Mouse (Mus musculus) midbrain, embryonic 12.5 days (tissue): ENCODE results near the gene Dclk1. TPM values are rescaled to one million over a fixed set of nuclear protein-coding genes. Genes with fewer than 3 reads are reported as not detected.

ENCODE experiments used
- ATAC-seq: fragments of 200-750 bp; cut with Nextera tagmentation; 2 replicates; pipeline ENCODE4 v1.8.0; 2017; ENCODE audit warnings: low read depth, moderate TSS enrichment, moderate library complexity; ENCODE audit not compliant: low FRiP score
- H3K27ac ChIP-seq: fragments of 300-500 bp; sonication (generic); replicated peaks from 2 replicates; pipeline ENCODE4 v1.5.1; 2016; ENCODE audit warnings: mild to moderate bottlenecking
- H3K27me3 ChIP-seq: fragments of 300-500 bp; sonication (generic); 2 replicates; pipeline ENCODE4 v1.6.1; 2016; ENCODE audit warnings: mild to moderate bottlenecking
- H3K36me3 ChIP-seq: fragments of 300-500 bp; sonication (generic); 2 replicates; pipeline ENCODE4 v1.6.1; 2016
- H3K4me1 ChIP-seq: fragments of 300-500 bp; sonication (generic); 2 replicates; pipeline ENCODE4 v1.6.1; 2016
- H3K4me2 ChIP-seq: fragments of 300-500 bp; sonication (generic); replicated peaks from 2 replicates; pipeline ENCODE4 v1.6.1; 2016; ENCODE audit warnings: mild to moderate bottlenecking, moderate library complexity
- H3K4me3 ChIP-seq: fragments of 300-500 bp; sonication (generic); 2 replicates; pipeline ENCODE4 v1.5.1; 2016; ENCODE audit warnings: mild to moderate bottlenecking
- H3K9ac ChIP-seq: fragments of 300-500 bp; sonication (generic); replicated peaks from 2 replicates; pipeline ENCODE4 v1.6.1; 2016; ENCODE audit warnings: mild to moderate bottlenecking, moderate library complexity
- H3K9me3 ChIP-seq: fragments of 300-500 bp; sonication (generic); 2 replicates; pipeline ENCODE4 v1.6.1; 2016; ENCODE audit warnings: mild to moderate bottlenecking
- WGBS: fragments of 180-500 bp; shearing (Covaris S2); methylation state at CpG from one replicate; pipeline ENCODE4 v1.1.7; 2016; 5-methylcytosine and 5-hydroxymethylcytosine counted together
- polyA plus RNA-seq: library from polyadenylated mRNA; unstranded; fragments of >200 nt; fragmentation: Nextera tagmentation; extraction: Ambion mirVana; gene quantifications from 2 replicates; pipeline ENCODE4 v1.2.1, GENCODE M21; 2016

Gene Dclk1
- polyA plus RNA-seq, 1 experiment from 2014 or later, result 165 TPM

DNA sequence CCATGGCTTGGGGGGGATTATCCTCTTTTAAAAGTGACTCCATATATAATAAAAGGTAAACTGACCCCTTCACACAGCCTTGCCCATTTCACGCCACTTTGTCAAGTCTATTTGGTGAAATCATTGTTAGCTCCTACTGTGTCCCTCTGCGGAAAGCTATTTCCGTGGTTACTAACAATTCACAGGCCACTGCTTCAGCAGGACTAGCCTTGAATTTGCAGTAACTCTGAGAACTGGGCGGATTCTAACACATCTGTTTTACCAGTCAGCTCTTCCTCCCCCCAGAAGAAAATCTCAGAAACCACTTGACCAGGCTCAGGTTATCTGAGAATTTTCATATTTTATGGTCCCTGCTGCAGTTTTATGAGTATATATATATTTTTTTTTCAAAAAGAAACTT, 253.7 kb downstream of the Dclk1 start:
- no peak overlapping the region for H3K9ac ChIP-seq
- 17% methylated on average over 4 of the region's 4 CpGs for WGBS
- 0 out of 2 replicates have a peak, but pooled peaks cover 4% of the 10 kb centered on the region for H3K36me3 ChIP-seq

DNA sequence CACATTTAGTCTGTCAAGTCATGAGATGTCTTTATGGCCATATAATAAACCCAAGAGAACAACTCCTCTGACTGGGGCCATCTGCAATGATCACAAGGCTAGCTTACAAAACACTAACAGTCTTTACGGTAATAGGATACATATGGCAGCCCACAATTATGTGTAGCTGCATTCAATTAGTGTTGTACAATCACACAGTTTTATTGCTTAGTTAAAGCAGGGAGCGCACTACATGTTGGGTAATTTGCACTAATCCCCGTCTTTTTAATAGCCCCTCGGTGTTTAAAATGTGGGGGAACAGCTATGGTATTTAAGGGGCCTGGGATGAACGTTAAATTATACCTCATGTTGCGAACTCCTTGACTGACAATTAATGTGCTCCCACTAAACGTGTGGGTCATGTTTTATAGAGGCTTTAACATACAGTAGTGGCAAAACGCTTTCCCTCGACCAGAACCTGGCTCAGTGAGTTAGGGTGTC, 254.3 kb downstream of the Dclk1 start:
- Histone ChIP-seq H3K4me1 (peaks cover 11% of the 10 kb centered on the region), H3K9me3 (no peaks in the 10 kb centered on the region), H3K36me3 (0 out of 2 replicates have a peak, but pooled peaks cover under 1% of the 10 kb centered on the region), H3K9ac (no peak overlapping the region), H3K4me3 (no peak overlapping the region), H3K27me3 (peaks cover 3% of the 10 kb centered on the region; the same call in 1 of the 2 replicates), H3K4me2 (no peak overlapping the region), H3K27ac (no peak overlapping the region)
- no peak for ATAC-seq
- 72% methylated on average over 9 of the region's 9 CpGs for WGBS

More for the DNA sequence above, 253.7 kb downstream of the Dclk1 start:
- Histone ChIP-seq H3K27me3 (peaks cover 3% of the 10 kb centered on the region; the same call in 1 of the 2 replicates), H3K4me1 (peaks cover 11% of the 10 kb centered on the region), H3K27ac (no peak overlapping the region), H3K4me3 (no peak overlapping the region), H3K4me2 (no peak overlapping the region), H3K9me3 (no peaks in the 10 kb centered on the region)
- no peak for ATAC-seq

DNA sequence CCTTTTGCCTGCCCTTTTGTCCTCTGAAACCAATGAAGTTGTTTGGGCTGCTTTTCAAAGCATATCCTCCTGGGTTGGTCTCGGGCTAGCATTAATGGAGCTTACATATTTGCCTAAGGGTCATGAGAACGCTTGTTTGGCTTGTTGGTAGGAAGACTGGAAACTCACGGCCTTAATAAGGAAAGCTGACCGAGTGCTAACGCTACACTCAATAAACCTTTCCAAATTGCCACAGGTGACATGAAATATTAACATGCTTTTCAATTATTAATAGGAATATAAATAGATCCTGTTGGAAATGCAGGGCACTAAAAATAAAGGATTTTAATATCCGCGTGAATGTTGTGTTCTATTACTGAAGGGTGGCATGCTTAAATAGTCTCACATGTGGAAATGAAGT, 257.1 kb downstream of the Dclk1 start:
- 81% methylated on average over 7 of the region's 7 CpGs for whole genome bisulfite sequencing
- Histone ChIP-seq H3K27me3 (peaks cover 3% of the 10 kb centered on the region; the same call in 1 of the 2 replicates), H3K9ac (no peak overlapping the region), H3K4me3 (no peak overlapping the region), H3K27ac (no peak overlapping the region), H3K9me3 (no peaks in the 10 kb centered on the region), H3K4me2 (no peak overlapping the region), H3K4me1 (peaks cover 11% of the 10 kb centered on the region), H3K36me3 (peaks cover 10% of the 10 kb centered on the region; the same call in 1 of the 2 replicates)
- ATAC-seq, result no peak

DNA sequence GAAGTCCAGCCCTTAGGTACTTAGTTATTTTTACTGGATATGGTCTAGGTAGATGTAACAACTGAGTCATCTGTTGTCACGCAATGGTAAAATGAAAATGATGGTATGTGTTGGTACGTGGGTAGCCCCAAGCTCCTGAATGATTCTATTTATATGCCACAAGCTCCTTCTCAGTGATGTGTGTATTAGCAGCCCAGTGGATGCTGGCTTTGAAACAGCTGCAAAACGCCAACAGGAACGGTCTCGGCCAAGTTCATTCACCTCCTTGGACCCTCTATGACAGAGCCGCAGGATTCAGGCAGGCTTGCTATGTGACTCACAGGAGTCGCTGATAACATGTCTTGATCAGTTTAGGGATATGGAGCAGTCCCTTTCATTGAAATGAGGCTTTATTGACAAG, 268.0 kb downstream of the Dclk1 start:
- Histone ChIP-seq H3K9me3 (no peaks in the 10 kb centered on the region), H3K4me2 (no peak overlapping the region), H3K27me3 (no peaks in the 10 kb centered on the region), H3K9ac (no peak overlapping the region), H3K36me3 (peaks cover 27% of the 10 kb centered on the region), H3K4me3 (no peak overlapping the region), H3K4me1 (no peaks in the 10 kb centered on the region), H3K27ac (no peak overlapping the region)
- WGBS, result 92% methylated on average over 7 of the region's 7 CpGs
- ATAC-seq, result no peak

DNA sequence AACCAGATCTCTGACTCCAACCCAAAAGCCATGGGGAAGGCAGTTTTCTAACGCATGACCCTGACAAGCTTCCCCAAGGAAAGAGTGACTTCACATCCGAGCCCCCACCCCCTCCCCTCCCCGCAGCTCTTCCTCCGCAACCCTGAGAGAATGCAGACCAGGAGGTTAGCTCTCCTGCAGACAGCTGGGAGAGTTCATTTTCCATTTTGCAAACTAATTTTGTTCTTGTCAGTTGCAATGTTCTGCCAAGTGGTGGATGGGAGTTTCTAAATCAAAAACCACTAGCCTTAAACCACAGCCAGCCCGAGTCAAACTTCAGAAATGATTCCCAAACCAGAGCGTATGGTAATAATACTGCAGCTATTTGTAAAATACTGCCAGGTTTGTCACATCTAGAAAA, 269.5 kb downstream of the Dclk1 start:
- WGBS, result 78% methylated on average over 6 of the region's 6 CpGs
- Histone ChIP-seq H3K36me3 (peaks cover 21% of the 10 kb centered on the region), H3K27ac (no peak overlapping the region), H3K4me2 (no peak overlapping the region), H3K9ac (no peak overlapping the region), H3K9me3 (no peaks in the 10 kb centered on the region), H3K4me1 (0 out of 2 replicates have a peak, but pooled peaks cover 5% of the 10 kb centered on the region), H3K4me3 (no peak overlapping the region), H3K27me3 (no peaks in the 10 kb centered on the region)
- no peak for ATAC-seq

DNA sequence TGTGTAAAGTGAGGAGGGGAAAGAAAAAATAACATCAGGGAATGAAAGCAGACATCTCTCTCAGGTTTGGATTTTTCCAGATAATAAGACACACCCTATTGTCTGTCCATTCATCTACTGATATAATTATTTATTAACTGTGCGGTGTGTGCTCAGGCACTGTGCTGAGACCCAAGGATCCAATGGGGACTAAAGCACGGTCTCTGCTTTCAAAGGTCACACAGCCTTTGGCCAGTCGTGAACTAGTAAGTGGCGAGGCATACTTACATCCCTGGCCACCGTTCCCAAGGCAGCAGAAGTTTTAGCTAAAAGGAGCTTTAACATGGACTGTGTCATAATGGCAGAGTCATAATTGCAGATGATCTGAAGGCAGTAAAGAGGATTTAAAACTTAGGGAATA, 273.8 kb downstream of the Dclk1 start:
- no peak overlapping the region for H3K27ac ChIP-seq
- no peak overlapping the region for H3K9ac ChIP-seq

DNA sequence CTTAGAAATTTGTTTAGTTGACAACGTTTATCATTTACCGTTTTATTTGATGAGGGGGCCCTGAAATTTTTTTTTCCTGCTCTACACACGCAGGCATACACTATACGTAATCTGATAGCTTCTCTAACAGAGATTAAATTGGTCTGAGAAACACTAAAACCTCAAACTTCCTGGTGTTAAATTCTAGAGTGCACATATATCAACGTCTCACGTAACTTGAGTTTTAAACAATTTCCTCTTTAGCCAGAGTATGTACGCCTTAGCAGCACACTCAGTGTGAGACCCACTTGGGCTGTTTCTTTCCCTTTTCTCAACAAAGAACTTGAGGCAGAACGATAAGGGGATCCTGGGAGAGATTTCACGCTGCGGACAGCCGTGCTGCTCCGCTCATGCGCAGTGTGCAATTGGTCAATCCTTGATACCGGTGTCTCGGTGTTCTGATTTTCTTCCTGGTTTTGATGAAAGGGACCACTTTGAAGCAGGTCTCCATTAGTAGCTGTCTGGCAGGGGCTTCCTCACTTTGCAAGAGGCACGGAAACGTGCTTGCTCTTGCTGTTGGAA, 275.4 kb downstream of the Dclk1 start:
- H3K36me3 ChIP-seq, result peaks cover 10% of the 10 kb centered on the region
- H3K27me3 ChIP-seq, result no peaks in the 10 kb centered on the region
- no peak overlapping the region for H3K4me3 ChIP-seq
- H3K4me2 ChIP-seq, result no peak overlapping the region
- no peaks in the 10 kb centered on the region for H3K9me3 ChIP-seq
- H3K9ac ChIP-seq, result no peak overlapping the region
- H3K4me1 ChIP-seq, result peaks cover 30% of the 10 kb centered on the region
- H3K27ac ChIP-seq, result 0 out of 2 replicates have a peak overlapping the region, but pooled peaks have one; percentile 25
- ATAC-seq, result no peak
- 81% methylated on average over 17 of the region's 17 CpGs for WGBS

More for the DNA sequence above, 273.8 kb downstream of the Dclk1 start:
- H3K36me3 ChIP-seq, result peaks cover 10% of the 10 kb centered on the region
- H3K4me1 ChIP-seq, result peaks cover 19% of the 10 kb centered on the region
- WGBS, result 54% methylated on average over 5 of the region's 5 CpGs
- H3K9me3 ChIP-seq, result no peaks in the 10 kb centered on the region
- H3K4me3 ChIP-seq, result no peak overlapping the region
- no peaks in the 10 kb centered on the region for H3K27me3 ChIP-seq
- ATAC-seq, result no peak
- no peak overlapping the region for H3K4me2 ChIP-seq

DNA sequence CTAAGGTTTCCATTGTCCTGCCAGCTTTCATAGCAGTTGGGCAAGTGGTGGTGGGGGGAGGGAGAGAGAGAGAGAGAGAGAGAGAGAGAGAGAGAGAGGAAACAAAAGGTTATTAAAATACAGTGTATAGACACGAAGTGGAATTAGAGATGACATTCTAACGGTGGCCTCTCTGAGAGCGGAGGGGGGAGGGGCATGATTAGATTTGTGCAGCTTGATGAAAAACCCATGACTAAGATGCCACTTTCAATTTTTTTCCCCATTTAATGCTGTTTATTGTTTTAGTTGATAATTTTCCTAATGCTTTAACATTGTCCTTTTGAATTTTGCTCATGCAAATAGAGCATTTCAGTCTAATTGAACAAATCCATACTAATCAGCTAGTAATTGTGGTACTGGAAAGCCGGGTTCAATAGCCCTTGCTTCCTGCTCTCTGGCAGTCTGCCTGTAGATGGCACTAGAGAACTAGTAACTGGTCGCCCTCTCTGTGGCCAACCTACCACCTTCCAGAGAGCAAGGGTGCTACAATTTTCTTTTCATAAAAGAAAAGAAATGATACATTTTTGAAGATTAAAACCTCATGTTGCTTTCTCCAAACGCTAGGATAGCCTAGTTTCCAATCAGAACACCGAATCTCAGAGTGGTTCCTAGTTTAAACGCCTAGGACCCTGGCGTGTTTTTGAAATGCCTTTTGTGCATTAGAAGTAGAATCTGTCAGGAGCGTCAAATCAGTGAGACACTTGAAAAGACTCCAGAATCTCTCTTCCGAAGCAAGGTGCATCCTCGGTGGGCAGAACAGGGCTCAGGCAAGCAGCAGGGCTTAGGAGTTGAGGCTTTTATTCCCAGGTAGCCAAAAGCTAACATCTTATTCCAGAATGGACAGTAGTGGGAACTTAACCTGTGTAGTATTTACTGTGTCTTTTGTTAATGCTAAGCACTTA, 278.3 kb downstream of the Dclk1 start:
- peaks cover 54% of the 10 kb centered on the region for H3K4me1 ChIP-seq
- H3K4me3 ChIP-seq, result no peak overlapping the region
- peak; percentile 79 for ATAC-seq
- H3K4me2 ChIP-seq, result peak overlapping the region; percentile 22; the same call in 1 of the 2 replicates
- H3K27ac ChIP-seq, result peak overlapping the region; percentile 69
- H3K9ac ChIP-seq, result 0 out of 2 replicates have a peak overlapping the region, but pooled peaks have one; percentile 25
- no peaks in the 10 kb centered on the region for H3K27me3 ChIP-seq
- 17% methylated on average over 12 of the region's 12 CpGs for WGBS
- no peaks in the 10 kb centered on the region for H3K36me3 ChIP-seq
- no peaks in the 10 kb centered on the region for H3K9me3 ChIP-seq

DNA sequence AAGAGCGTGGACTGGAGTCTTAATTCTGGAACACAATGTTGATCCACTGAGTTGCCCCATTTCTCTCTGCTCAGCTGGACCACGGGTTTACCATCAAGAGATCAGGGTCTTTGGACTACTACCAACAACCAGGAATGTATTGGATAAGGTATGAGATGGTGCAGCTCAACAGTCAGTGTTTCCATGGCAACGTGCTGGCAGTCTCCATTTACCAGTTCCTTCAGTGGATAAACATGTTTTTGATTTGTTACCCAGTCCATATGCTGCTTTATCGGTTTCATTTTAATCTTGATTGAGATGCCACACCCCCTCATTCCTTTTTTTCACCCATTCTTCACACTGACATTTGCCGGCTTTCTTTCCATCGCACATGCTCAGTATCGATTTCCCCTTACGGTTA, 279.6 kb downstream of the Dclk1 start:
- H3K27ac ChIP-seq, result peak overlapping the region; percentile 58
- ATAC-seq, result no peak

DNA sequence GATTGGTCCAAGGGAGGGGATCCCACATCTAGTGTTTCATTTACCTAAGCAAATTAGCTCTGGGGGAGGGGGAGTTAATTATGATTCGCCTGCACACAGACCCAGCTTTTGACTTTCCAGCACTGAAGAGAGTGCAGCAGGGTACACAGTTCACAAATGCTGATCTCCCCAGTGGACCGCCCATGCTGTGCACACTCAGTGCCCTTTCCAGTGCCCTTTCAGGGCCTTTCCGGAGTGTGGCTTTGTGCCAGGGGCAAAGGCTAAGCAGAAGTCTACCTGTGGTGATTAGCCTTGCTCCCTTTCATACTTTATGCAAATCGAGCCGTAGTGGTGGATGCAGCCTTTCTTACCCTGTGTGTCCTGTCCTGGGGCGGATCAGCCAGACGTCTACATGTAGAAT, 281.1 kb downstream of the Dclk1 start:
- WGBS, result 13% methylated on average over 7 of the region's 7 CpGs
- Histone ChIP-seq H3K4me3 (no peak overlapping the region), H3K9me3 (no peaks in the 10 kb centered on the region), H3K9ac (peak overlapping the region; percentile 37; the same call in 1 of the 2 replicates), H3K27ac (peak overlapping the region; percentile 87), H3K4me1 (peaks cover 64% of the 10 kb centered on the region), H3K4me2 (peak overlapping the region; percentile 25; the same call in 1 of the 2 replicates), H3K27me3 (no peaks in the 10 kb centered on the region), H3K36me3 (no peaks in the 10 kb centered on the region)
- peak; percentile 54 for ATAC-seq

More for the DNA sequence above, 279.6 kb downstream of the Dclk1 start:
- Histone ChIP-seq H3K4me2 (no peak overlapping the region), H3K9me3 (no peaks in the 10 kb centered on the region), H3K36me3 (no peaks in the 10 kb centered on the region), H3K4me1 (peaks cover 52% of the 10 kb centered on the region), H3K27me3 (no peaks in the 10 kb centered on the region), H3K4me3 (no peak overlapping the region), H3K9ac (no peak overlapping the region)
- 64% methylated on average over 8 of the region's 8 CpGs for whole genome bisulfite sequencing

DNA sequence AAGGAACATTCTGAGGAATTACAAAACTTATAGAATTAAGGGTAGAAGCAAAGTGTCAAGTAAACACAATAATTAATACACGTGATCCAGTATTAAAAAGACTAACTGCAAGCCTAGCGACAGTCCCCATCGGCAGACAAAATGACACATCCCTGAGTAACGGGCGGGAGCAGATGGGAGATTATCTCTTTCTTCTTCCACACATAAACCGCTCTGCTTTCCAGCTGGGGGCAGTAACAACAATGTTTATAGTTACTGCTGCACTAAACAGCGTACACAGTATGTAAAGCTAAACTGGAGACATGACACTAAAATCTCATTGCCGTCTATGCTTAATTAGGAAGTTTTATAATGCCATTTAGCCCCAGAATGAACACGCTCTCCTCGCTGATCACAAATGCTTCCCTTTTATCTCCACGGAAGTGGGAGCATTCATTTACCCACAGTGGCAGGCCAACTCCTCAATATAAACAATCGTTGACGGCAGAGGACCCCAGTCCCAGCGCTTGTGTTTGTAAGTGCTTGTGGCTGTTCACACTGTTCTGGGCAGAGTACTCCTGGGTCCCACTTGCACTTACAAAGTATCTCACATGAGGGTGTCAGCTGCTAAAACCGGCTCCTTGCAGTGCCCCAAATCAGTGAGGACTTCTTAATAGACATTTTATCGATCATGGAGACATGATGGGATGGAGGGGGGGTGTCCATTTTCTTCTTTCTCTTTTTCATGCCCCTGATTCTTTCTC, 281.7 kb downstream of the Dclk1 start:
- WGBS, result 29% methylated on average over 16 of the region's 16 CpGs
- H3K36me3 ChIP-seq, result no peaks in the 10 kb centered on the region
- no peaks in the 10 kb centered on the region for H3K9me3 ChIP-seq
- H3K4me2 ChIP-seq, result peak overlapping the region; percentile 16; the same call in 1 of the 2 replicates
- ATAC-seq, result peak; percentile 52; the same call in 1 of the 2 replicates
- H3K27me3 ChIP-seq, result no peaks in the 10 kb centered on the region
- peaks cover 68% of the 10 kb centered on the region for H3K4me1 ChIP-seq
- H3K27ac ChIP-seq, result peak overlapping the region; percentile 87
- no peak overlapping the region for H3K4me3 ChIP-seq
- H3K9ac ChIP-seq, result peak overlapping the region; percentile 34; the same call in 1 of the 2 replicates
